Mouse (Mus musculus): ENCODE results near the gene Dip2b. TPM values are rescaled to one million over a fixed set of nuclear protein-coding genes. Genes with fewer than 3 reads are reported as not detected.

Gene Dip2b
- polyA plus RNA-seq, 1 experiment: 5.4 TPM

DNA sequence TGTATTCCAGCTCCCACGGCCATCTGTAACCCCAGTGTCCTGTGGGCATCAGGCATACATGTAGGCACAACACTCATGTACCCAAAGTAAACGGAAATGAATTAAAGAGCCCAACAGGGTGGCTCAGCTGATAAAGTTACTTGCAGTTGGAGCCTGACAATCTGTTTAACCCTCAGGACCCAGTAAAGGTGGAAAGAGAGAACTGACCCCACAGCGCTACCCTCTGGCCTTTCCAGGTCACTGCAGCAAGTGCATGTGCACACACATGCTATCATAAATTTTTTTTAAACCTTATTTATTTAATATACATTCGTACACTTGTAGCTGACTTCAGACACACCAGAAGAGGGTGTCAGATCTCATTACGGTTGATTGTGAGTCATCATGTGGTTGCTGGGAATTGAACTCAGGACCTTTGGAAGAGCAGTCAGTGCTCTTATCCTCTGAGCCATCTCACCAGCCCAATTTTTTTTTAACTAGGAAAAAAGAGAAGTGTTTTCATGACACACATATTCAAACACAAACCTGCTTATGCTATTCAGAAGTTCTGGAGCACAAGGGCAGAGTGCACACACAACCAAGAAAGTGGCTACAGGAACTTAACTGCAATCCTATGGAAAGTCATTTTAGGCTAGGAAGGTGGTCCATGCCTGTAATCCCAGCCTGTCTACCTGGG is 146.5 kb downstream of the Dip2b start:
- Histone ChIP-seq H3K27ac (ENCODE audit: insufficient read depth, low read depth, low read length) (no peak overlapping the region), H3K27me3 (replicated peaks; ENCODE audit: control insufficient read depth, insufficient read depth, low read length) (no peaks in the 10 kb centered on the region), H3K36me3 (ENCODE audit: control insufficient read depth, insufficient read depth, low read length) (no peaks in the 10 kb centered on the region; the same call in none of the 2 replicates), H3K4me3 (ENCODE audit: insufficient read depth, low read depth, low read length) (no peak overlapping the region), H3K4me1 (ENCODE audit: control insufficient read depth, insufficient read depth, low read length) (no peaks in the 10 kb centered on the region)
- TF ChIP-seq CTCF (conservative IDR thresholded peaks at IDR 0.05; ENCODE audit: insufficient read depth, insufficient read length, low read depth, low read length) (peak; percentile 51), POLR2A (IDR thresholded peaks at IDR 0.05; ENCODE audit: low read depth, low read length) (no peak)
- DNase-seq: no peak
- 93% methylated on average over 5 of the region's 5 CpGs for WGBS

DNA sequence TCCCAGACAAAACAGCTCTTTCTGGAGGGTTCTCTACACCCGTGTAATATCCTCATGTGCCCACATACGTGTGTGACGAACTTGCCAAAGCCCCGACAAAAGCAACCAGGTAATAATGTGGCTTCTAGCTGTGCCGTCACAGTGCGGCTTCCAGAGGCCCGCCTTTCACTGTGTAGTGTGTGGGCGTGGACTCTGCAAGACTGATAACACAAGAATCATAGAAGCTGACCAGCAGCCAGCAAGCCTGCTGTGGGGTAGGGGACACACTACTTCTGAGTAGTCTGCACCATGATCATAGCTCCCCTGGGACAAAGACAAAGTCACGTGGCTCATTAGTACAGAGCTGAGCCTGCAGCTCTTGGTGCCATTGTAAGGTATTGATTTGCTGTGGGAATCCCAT is 147.8 kb downstream of the Dip2b start:
- Histone ChIP-seq H3K4me3 (ENCODE audit: insufficient read depth, low read depth, low read length) (no peak overlapping the region), H3K4me1 (ENCODE audit: control insufficient read depth, insufficient read depth, low read length) (no peaks in the 10 kb centered on the region), H3K27ac (ENCODE audit: insufficient read depth, low read depth, low read length) (no peak overlapping the region), H3K36me3 (ENCODE audit: control insufficient read depth, insufficient read depth, low read length) (no peaks in the 10 kb centered on the region; the same call in none of the 2 replicates), H3K27me3 (replicated peaks; ENCODE audit: control insufficient read depth, insufficient read depth, low read length) (no peaks in the 10 kb centered on the region)
- 89% methylated on average over 9 of the region's 9 CpGs for WGBS
- DNase-seq: no peak
- TF ChIP-seq POLR2A (IDR thresholded peaks at IDR 0.05; ENCODE audit: low read depth, low read length) (no peak), CTCF (conservative IDR thresholded peaks at IDR 0.05; ENCODE audit: insufficient read depth, insufficient read length, low read depth, low read length) (no peak)

DNA sequence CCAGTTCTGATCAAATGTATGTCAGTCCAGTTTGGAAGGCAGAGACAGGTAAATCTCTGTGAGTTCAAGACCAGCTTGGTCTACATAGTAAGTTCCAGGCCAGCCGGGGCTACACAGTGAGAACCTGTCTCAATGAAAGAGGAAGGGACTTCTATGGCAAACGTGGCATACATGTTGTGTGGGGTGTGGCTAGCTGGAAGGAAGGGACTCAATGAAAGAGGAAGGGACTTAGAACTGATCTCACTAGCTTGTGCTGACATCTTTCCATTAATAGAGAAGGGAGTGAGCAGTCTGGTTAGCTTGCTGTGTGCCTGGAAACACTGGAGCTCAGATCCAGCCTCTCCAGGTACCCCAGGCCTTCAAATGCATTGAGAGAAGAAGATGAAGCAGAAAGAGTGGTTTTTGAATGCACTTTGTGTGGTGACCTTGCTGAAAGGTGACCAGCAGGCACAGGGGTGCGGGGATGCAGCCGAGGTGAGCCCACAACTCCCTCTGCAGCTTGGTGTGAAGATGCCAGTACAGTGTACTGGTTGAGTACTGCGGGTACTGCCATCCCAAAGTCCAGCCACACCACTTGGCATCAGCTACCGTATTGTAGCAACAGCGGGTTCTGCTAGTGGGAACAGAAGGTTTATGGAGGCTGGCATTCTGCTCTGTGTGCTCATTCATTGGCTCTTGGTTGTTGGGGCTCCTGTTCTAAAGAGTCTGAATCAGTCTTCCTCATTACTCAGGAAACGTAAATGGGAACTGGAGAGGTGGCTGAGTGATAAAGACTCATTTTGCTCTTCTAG is 148.6 kb downstream of the Dip2b start:
- Histone ChIP-seq H3K4me1 (ENCODE audit: control insufficient read depth, insufficient read depth, low read length) (no peaks in the 10 kb centered on the region), H3K27ac (ENCODE audit: insufficient read depth, low read depth, low read length) (no peak overlapping the region), H3K27me3 (replicated peaks; ENCODE audit: control insufficient read depth, insufficient read depth, low read length) (no peaks in the 10 kb centered on the region), H3K36me3 (ENCODE audit: control insufficient read depth, insufficient read depth, low read length) (no peaks in the 10 kb centered on the region; the same call in none of the 2 replicates), H3K4me3 (ENCODE audit: insufficient read depth, low read depth, low read length) (no peak overlapping the region)
- TF ChIP-seq CTCF (conservative IDR thresholded peaks at IDR 0.05; ENCODE audit: insufficient read depth, insufficient read length, low read depth, low read length) (no peak), POLR2A (IDR thresholded peaks at IDR 0.05; ENCODE audit: low read depth, low read length) (no peak)
- 92% methylated on average over 8 of the region's 8 CpGs for WGBS
- DNase-seq: no peak

DNA sequence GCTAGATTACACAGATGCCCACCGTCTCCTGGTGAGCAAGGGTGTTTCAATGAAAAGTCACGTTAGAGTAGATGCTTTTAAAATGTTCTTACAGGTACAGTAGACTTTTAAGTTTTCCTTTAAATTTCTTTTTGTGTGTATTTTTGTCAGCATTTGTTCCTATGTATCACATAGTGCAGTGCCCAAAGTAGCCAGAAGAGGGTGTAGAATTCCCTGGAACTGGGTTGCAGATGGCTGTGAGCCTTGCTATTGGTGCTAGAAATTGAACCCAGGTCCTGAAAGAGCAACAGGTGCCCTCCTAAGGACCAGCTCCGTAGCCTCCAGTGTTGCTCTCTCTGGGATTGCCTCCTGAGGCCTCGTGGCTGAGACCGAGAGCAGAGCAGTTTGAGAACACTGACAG is 150.1 kb downstream of the Dip2b start:
- no peak for DNase-seq
- TF ChIP-seq CTCF (conservative IDR thresholded peaks at IDR 0.05; ENCODE audit: insufficient read depth, insufficient read length, low read depth, low read length) (0 out of 2 replicates have a peak, but pooled peaks have one; percentile 5), POLR2A (IDR thresholded peaks at IDR 0.05; ENCODE audit: low read depth, low read length) (no peak)
- Histone ChIP-seq H3K27me3 (replicated peaks; ENCODE audit: control insufficient read depth, insufficient read depth, low read length) (no peaks in the 10 kb centered on the region), H3K4me1 (ENCODE audit: control insufficient read depth, insufficient read depth, low read length) (no peaks in the 10 kb centered on the region), H3K4me3 (ENCODE audit: insufficient read depth, low read depth, low read length) (no peak overlapping the region), H3K36me3 (ENCODE audit: control insufficient read depth, insufficient read depth, low read length) (no peaks in the 10 kb centered on the region; the same call in none of the 2 replicates), H3K27ac (ENCODE audit: insufficient read depth, low read depth, low read length) (no peak overlapping the region)
- 87% methylated on average over 5 of the region's 5 CpGs for WGBS

DNA sequence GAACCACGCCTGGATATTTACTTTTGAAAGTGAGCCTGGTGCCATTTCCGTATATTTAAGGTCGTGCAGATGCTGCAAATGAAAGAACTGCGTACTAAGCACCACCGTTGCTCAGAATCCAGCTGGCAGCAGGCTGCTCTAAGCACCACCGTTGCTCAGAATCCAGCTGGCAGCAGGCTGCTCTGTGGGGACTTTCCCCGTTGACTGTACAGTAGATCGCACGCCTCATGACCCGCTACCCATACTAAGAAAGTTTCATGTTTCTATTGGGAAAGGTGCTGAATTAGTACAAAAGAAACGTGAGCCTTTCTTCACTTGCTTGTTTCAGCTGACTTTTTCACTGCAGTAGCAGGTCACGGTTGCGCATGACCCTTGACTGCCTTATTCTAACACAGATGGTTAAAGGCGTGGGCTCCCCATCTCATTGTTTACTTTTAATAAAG is 150.5 kb downstream of the Dip2b start:
- H3K27ac ChIP-seq (ENCODE audit: insufficient read depth, low read depth, low read length): no peak overlapping the region
- no peak for TF ChIP-seq CTCF (conservative IDR thresholded peaks at IDR 0.05; ENCODE audit: insufficient read depth, insufficient read length, low read depth, low read length)
- TF ChIP-seq POLR2A (IDR thresholded peaks at IDR 0.05; ENCODE audit: low read depth, low read length): no peak
- H3K36me3 ChIP-seq (ENCODE audit: control insufficient read depth, insufficient read depth, low read length): no peaks in the 10 kb centered on the region; the same call in none of the 2 replicates
- DNase-seq: no peak
- H3K27me3 ChIP-seq (replicated peaks; ENCODE audit: control insufficient read depth, insufficient read depth, low read length): no peaks in the 10 kb centered on the region
- no peaks in the 10 kb centered on the region for H3K4me1 ChIP-seq (ENCODE audit: control insufficient read depth, insufficient read depth, low read length)
- WGBS: 70% methylated on average over 14 of the region's 14 CpGs
- no peak overlapping the region for H3K4me3 ChIP-seq (ENCODE audit: insufficient read depth, low read depth, low read length)

DNA sequence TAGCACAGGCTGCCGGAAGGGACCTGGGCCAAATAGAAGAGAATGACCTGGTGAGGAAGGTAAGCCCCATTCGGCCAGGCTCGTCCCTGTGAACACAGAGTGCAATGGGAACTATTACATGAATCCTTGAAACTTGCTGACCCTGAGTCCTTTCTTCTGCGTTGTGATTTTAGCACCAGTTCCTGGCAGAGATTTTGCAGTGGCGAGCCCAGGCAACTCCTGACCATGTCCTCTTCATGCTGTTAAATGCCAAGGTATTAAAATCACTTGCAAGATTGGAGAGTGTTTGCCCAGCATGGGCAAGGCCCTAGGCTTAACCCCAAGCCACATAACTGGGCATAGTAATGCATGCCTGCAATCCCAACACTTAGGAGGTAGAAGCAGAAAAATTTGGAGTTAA is 151.6 kb downstream of the Dip2b start:
- TF ChIP-seq POLR2A (IDR thresholded peaks at IDR 0.05; ENCODE audit: low read depth, low read length): no peak
- TF ChIP-seq CTCF (conservative IDR thresholded peaks at IDR 0.05; ENCODE audit: insufficient read depth, insufficient read length, low read depth, low read length): no peak
- Histone ChIP-seq H3K36me3 (ENCODE audit: control insufficient read depth, insufficient read depth, low read length) (no peaks in the 10 kb centered on the region; the same call in none of the 2 replicates), H3K27ac (ENCODE audit: insufficient read depth, low read depth, low read length) (no peak overlapping the region), H3K4me1 (ENCODE audit: control insufficient read depth, insufficient read depth, low read length) (no peaks in the 10 kb centered on the region), H3K4me3 (ENCODE audit: insufficient read depth, low read depth, low read length) (no peak overlapping the region), H3K27me3 (replicated peaks; ENCODE audit: control insufficient read depth, insufficient read depth, low read length) (no peaks in the 10 kb centered on the region)
- DNase-seq: no peak
- 93% methylated on average over 5 of the region's 5 CpGs for WGBS
